Mouse (Mus musculus): Measurements from ENCODE around the gene Eif2b2.

The Eif2b2 gene

DNA sequence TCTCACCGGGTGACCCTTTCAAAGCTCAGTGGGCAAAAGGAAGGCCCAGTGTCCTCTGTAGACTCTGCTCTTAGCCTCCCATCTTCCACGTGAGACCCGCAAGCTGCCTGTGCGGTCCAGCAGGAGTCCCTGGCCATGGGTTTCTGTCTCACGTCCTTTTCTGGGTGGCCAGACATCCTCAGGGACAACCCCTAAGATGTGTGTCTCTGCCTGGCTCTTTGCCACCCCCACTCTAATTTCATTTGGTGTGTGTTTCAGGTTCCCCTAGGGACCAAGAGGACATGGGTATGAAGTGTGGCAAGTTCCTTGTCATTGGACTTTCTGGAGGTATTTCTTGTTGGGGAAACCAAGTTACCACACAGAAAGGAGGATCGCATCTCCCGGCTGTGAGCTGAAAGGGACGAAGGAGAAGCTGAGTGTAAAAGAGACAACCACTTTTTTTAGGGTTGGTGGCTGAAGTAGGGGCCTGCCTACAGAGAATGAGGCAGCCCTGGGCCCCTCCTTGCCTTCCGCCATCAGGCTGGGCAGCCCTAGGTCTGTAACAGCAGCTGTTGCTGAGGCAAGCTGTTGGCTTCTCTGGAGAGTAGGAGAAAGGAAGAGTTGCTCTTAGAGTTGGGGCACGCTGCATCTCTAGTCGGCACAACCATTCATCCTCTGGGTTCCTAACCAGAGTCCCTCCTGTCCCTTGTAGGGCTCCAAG lies 25.2 kb upstream of the Eif2b2 start:
- in situ Hi-C loops (cut with MboI; ENCODE audit: low sequenced_read_pairs), result no loop called here

DNA sequence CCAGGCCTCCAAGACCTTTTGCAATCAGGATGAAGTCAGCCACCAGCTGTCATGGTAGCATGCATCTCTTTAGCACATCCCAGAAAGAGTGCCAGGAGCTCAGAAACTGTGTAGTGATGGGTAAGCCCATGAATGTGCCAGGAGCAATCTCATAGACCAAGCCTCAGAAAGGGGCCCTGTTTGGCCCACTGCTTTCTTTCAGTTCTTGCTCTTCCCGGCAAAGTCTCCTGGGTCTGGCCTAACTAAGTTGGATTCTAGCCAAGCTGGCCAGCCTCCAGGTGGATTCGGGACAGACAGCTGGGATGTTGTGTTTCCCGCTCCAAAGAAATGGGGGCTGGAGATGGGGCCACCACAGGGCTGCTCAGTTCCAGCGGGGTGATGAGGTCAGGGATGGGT lies 24.7 kb upstream of the Eif2b2 start:
- in situ Hi-C loops (cut with MboI; ENCODE audit: low sequenced_read_pairs), result no loop called here

DNA sequence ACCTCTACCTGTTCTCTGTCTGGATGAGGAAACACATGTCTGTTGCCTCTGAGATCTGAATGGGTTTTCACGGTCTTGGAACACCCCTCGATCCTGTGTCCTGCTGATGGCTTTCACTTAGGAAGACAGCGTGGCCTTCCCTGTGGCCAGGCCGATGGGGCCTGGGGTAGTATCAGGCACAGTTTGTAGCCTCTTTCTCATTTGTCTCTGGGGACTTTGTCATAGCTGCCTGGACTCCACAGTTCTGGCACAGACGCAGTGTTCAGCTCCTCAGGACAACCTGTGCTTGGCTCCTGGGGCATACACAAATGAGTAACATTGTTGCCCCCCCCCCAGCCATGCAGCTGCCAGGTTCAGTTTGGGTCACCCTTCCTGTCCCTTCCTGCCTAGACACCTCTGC lies 24.2 kb upstream of the Eif2b2 start:
- in situ Hi-C loops (cut with MboI; ENCODE audit: low sequenced_read_pairs), result no loop called here

DNA sequence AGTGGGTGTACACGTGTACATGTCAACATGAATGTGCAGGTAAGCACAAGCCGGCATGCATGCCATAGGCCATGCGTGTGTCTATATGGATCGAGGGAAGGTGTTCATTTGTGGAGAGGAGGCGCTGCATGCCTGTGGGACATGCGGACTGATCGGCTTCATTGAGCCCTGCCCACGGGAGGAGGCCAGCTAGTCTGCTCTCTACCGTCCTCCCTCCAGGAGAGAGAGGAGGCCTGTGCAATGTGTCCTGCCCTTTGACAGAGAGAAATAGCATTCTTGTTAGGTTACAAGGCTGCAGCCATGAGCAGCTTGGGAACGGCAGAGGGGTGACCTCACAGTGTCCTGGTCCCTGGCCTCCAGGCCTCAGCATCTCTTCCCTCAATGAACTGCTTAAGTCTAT lies 23.1 kb upstream of the Eif2b2 start:
- in situ Hi-C loops (cut with MboI; ENCODE audit: low sequenced_read_pairs), result no loop called here

DNA sequence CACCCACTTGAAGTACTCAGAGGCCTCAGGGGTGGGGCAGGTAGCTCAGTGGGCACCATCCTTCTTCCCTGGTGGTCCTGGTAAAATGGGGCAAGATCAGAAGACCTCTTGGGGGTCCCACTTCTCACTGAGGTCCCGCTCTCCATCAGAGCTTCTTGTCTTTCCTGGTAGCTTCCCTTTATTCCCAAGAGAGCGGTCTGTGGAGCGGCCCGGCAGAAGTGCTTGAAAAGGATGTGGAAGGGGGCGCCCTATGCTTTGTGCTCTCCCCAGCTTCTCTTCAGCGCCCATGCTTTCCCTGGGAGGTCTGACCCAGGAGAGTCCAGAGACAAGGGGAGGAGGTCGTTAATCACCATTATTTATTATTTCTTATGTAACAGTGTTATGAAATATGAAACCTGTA lies 21.9 kb upstream of the Eif2b2 start:
- in situ Hi-C loops (cut with MboI; ENCODE audit: low sequenced_read_pairs), result no loop called here

DNA sequence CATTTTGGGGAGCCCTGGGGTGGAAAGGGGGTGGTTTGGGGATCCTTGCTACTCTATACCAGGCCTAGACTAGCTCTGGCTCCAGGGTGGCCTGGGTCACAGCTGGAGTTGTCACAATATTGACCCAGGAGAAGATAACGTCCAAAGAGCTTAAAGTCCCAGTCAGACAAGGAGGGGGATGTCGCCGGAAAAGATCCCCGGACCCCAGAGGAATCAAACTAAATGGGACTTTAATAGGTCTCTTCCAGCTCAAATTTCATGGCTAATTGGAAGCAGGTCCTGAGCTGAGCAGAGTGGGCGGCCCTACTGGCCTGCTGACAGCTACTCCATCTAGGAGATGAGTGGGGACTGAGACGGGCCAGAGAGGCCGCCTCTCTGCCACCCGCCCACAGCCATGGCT lies 21.3 kb upstream of the Eif2b2 start:
- in situ Hi-C loops (cut with MboI; ENCODE audit: low sequenced_read_pairs), result no loop called here

DNA sequence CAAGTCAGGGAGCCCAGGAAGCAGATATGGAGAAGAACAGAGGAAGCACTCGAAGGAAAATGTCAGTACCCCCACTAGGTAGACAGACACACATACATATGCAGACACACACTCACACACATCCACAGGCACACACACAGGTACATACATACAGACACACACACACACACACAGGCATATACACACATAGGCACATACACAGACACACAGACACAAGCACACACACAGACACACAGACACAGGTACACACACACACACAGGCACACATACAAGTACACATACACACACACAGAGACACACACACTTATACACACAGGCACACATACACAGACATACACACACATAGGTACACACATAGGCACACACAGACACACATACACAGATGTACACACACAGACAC lies 19.3 kb upstream of the Eif2b2 start:
- in situ Hi-C loops (cut with MboI; ENCODE audit: low sequenced_read_pairs), result no loop called here

DNA sequence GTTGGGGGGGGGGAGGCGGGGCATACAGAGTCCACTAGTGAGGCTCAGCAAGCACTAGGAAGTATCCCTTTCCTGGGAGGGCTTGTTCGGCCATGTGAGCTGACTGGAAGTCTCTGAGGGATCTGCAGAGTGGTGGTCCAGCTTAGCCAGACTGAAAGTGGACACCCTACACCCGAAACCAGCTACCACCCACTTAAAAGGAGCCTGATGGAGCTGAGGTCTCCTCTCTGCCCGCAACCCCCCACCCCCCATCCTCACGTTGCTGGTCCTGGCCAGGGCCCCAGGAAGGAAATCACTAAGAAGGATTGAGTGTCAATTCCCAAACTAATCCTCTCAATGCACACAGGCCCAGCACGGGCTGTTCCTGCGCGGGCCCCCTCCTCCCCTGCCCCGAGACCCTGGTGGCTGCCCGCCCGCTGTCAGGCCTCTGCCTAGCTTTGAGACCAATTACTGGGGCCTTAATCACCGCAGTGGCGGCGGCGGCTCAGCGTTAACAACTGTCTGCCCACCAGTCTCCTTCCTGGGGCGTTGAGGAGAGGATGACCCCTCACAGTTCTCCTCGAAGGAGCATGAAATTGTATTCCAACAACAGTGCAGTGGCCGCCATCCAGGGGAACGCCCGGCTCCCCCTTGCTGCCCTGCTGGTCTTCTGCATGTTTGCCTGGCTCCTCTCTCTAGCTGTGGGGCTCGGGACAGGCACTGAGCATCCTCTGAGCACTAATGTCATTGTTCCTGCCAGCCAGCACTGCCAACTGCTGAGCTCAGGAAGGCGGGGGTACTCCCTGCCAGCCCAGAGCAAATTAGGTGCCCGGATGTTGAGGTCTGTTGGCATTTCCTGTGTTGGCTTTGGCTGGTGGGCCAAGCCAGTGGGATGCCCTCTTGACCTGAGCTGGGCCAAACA lies 18.1 kb upstream of the Eif2b2 start:
- in situ Hi-C loops (cut with MboI; ENCODE audit: low sequenced_read_pairs), result no loop called here

DNA sequence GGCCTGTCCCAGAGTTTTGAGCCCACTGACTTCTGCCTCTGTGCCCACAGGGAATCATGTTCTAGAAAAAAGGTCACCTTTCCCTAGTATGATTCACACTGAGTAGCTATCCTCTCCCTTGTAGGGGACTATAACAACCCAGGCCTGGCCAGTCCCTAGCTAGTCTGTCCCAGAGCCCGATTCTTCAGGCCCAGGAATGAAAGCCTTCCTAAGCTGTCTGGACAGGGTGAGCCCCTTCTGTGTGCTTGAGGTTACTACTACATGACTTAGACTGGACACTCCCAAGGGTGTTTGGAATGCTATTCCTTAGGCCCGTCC lies 17.5 kb upstream of the Eif2b2 start:
- in situ Hi-C loops (cut with MboI; ENCODE audit: low sequenced_read_pairs), result no loop called here

DNA sequence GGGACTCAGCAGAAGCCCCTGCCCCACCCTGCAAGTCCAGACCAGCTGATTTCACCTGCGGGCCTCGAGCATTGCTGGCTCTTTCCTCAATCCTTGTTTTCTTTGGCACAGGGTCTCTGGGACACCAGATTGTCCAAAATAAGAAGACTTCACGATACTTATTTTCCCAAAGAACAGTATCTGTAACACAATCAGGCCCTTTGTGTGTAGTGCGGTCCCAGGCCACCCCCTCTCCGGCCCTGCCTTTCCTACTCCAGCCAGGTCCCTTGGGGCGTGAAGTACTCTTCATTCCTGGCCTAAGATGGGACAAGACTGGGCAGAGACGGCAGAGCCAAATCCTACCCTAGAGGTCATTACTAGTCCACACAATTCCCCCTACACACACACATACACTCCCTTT lies 17.1 kb upstream of the Eif2b2 start:
- in situ Hi-C loops (cut with MboI; ENCODE audit: low sequenced_read_pairs), result no loop called here

DNA sequence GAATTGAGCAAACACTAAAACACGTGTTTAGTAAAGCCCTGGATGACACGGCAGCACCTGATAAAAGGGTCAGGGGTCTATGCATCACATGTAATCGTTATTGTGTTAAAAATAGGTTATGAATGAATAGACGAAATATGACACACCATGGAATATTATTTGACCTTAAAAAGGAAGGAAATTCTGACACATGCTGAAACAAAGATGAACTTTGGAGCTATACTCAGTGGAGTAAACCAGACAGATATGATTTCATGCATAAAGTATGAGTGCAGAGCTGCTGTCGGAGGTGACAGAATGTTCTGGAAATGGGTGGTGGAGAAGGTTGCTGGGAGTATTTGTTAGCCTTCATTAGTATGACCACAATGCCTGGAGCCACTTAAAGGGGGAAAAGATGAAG lies 15.6 kb upstream of the Eif2b2 start:
- in situ Hi-C loops (cut with MboI; ENCODE audit: low sequenced_read_pairs), result no loop called here

DNA sequence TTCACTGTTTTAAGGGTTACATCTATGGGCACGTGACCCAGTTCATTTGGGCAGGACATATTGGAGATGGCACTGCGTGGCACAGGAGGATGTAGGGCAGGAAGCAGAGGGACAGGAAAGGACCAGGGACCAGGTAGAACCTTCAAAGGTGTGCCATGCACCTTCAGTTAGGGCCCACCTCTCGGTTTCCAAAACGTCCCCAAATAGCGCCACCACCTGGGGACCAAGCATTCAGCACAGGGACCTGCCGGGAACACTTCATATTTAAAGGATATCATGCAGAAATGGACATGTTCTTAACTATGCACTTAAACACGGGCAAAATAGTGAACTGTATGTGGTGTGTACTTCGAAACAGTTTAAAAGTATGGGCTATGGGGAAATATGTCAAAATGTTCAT lies 15.2 kb upstream of the Eif2b2 start:
- in situ Hi-C loops (cut with MboI; ENCODE audit: low sequenced_read_pairs), result no loop called here

DNA sequence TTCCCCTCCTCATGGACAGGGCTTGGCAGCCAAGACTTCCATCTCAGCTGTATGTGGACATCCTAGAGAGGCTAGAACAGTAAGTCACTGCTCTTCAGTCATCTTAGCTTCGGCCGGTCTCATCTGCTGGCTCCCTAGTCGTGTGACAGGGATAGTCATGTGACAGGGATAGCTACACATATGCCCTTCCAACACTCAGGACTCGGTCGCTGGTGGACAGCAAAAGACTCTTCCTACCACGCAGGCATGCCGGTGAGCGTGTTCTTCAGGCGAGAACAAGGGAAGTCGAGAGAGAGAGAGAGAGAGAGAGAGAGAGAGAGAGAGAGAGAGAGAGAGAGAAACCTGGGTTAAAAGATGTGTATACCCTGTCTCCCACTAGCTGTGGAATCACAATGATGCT lies 13.9 kb upstream of the Eif2b2 start:
- in situ Hi-C loops (cut with MboI; ENCODE audit: low sequenced_read_pairs), result no loop called here

DNA sequence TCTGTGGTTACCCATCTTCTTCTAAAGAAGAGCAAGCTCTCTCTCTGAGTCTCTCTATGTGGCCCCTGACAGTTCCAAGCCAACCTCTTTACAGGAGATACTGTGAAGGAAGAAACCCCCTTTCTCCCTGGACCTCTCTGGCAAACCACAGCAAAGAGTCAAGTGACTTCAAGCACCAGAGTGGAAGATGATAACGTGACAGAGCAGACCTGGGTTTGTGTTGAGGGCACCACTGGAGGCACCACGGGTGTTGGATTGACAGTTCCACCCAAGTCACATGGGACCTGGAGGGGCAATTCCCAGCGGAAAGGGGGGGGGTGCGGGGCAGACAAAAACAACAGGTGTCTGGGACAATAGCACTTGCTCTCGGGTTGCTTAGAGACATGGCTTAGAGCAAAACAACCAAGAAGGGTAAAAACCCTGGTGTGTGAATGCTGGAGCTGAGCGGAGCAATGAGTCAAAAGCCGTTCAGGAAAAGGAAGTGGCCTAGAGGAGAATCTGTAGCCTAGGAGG lies 10.5 kb upstream of the Eif2b2 start:
- in situ Hi-C loops (cut with MboI; ENCODE audit: low sequenced_read_pairs), result no loop called here

DNA sequence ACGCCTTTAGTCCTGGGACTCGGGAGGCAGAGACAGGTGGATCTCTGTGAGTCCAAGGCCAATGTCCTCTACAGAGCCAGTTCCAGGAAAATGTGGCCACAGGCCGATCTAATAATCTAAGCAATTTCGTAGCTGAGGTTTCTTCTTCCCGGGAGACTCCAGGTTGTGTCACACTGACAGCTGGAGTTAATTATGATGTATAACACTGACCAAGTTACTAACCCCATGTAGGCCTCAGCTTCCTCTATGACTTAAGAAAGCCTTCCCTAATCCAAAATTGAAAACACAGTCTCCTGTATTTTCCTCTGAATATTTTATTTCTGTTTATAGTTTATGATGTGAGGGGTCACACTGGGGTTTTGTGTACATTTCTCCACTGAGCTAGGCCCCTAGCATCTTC lies 4.2 kb upstream of the Eif2b2 start:
- in situ Hi-C loops (cut with MboI; ENCODE audit: low sequenced_read_pairs), result no loop called here

DNA sequence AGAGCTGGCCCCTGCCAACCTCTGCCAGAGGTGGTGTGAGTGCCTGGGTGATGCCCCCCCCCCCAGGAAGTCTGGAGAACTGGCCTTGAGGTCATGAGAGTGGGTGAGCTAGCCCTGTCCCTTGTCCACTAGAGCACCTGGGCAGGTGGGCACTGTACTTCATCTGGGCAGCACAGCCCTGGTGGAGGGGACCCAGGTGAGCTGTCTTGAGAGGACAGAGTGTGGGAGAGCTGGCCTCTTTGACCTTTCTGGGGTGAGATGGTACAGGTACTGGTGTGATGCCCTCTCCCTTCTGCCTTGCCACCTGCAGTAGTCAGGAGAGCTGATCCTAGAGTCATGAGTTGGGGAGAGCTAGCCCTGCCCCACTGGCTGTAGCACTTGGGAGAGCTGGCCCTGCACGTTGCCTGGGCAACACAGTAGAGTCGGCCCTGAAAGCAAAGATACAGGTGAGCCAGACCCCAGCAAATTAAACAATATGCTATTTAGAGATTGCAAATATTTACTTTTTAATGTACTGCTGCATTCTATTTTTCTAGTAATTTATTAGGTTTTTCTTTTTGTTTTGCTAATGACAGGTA lies 1.5 kb upstream of the Eif2b2 start:
- in situ Hi-C loops (cut with MboI; ENCODE audit: low sequenced_read_pairs), result no loop called here

DNA sequence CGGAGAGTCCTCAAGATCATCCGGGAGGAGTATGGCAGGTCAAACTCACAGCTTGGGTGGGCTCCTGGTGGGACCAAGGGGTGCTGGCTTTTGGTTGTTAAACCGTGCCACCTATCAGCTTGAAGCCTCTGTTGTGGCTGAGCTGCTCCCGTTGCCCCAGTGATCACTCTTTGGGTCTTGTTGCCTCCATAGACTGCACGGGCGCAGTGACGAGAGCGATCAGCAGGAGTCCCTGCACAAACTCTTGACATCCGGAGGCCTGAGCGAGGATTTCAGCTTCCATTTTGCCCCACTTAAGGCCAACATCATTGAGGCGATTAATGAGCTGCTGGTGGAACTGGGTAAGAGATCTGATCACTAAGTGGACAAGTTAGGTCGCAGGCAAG lies 617 bp downstream of the Eif2b2 start:
- in situ Hi-C loops (cut with MboI; ENCODE audit: low sequenced_read_pairs), result no loop called here

DNA sequence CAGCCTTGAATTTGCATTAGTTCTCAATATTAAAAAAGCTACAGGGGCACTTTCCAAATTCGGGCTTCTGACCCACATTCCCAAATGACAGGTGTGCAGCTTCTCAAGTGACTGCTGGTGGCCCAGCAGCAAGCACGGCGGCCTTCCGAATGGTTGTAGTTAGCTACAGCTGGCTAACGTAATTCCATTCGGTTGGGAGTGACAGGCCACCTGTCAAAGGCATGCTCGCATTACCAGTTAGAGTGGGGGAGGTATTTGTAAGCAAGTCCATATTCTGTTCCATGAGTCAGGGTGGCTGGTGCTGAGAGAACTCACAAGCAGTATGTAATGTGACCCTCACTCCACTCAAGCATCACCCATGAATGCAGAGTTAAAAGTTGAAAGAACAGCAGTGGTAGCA lies 7.9 kb downstream of the Eif2b2 start:
- in situ Hi-C loops (cut with MboI; ENCODE audit: low sequenced_read_pairs), result no loop called here

DNA sequence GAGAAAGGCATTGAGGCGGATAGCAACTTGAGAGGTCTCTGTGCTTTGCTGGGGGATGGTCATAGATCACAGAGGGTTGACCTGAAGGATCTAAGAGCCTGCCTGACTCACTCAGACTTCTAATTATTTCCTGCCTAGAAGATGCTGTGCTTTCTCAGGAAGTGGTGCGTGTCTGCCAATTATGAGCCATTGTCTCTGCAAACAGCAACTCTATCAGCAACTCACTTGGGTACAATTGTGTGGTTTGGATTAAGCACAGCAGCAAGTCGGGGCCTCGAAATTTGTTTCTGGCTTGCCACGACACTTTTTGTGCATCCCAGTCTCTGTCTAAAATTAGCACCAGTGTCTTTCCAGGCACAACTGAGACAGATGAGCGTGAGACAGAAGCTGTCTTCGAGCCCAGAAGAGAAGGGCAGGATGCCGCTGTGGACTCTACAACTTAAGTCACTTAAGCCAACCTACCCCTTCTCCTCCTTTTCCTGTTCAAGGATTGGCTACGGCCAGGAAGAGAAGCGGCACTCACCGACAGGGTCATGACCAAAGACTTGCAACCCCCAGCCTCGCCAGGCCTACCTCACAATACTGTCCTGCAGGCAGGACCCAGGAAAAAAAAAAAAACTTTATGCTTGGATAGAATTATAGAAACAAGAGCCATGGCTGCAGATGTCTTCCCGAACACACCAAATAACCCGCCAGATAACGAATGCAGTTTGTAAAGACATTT lies 8.8 kb downstream of the Eif2b2 start:
- in situ Hi-C loops (cut with MboI; ENCODE audit: low sequenced_read_pairs), result no loop called here

DNA sequence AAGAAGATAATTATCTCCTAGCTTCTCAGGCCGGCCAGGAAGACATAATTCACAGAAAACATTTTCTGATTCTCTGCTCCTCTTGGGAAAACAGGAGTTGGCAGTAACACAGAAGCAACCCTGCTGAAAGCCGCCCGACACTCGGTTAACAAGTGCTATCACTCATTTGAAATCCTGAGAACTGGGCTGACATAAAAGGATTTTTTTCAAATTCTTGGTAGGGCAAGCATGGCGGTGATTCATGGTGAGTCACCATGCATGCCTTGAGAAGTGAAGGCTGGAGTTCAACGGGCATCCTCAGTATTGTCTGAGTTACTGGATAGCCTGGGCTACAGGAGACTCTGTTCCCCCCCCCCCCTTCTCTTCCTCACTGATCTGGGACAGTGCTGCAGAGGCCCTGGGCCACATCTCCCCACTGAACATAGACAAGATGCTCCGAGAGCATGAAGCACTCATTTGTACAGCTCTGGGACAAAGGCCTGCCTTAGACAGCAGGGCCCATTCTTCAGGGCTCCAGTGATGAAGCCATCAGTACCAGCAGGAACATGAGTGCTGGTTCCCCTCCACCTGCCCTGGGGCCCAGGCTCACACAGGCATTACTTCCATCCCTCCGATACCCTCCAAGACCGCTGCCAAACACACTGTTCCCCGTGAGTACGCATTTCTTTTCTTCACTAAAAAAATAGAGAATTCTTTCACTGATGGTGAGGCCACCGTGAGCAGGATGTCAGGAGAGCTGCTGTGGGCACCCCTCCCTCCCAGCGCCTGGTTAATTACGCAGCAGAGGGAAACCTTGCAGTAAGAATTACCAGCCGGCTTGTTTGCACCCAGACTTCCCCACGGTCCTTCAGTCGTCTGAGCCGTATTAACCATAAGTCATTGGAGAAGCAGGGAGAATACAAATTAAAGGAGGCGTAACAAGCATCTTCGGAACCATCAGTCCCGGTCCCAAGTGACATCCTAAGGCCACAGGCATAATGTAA lies 14.4 kb downstream of the Eif2b2 start:
- in situ Hi-C loops (cut with MboI; ENCODE audit: low sequenced_read_pairs), result no loop called here

All from CH12F3 (cell line).